Mouse (Mus musculus) intestine, embryonic 15.5 days (tissue): Measurements from ENCODE around the gene Gm12248. TPM values are rescaled to one million over a fixed set of nuclear protein-coding genes. Genes with fewer than 3 reads are reported as not detected.
"Not testable (repeated sequence)": the region's sequence is repeated elsewhere in the genome, so short reads cannot be mapped to it uniquely, and the experiment has no call there.

Source experiments
- ATAC-seq: fragments of 200-750 bp; cut with Nextera tagmentation; 2 replicates; pipeline ENCODE4 v1.8.0; 2017; ENCODE audit warnings: moderate TSS enrichment, moderate library complexity
- H3K27ac ChIP-seq: fragments of 300-500 bp; sonication (generic); 2 replicates; pipeline ENCODE4 v1.5.1; 2015; ENCODE audit warnings: mild to moderate bottlenecking, inconsistent platforms
- H3K27me3 ChIP-seq: fragments of 300-500 bp; sonication (generic); replicated peaks from 2 replicates; pipeline ENCODE4 v1.6.1; 2015; ENCODE audit warnings: inconsistent platforms
- H3K36me3 ChIP-seq: fragments of 300-500 bp; sonication (generic); 2 replicates; pipeline ENCODE4 v1.6.1; 2015; ENCODE audit warnings: inconsistent platforms
- H3K4me1 ChIP-seq: fragments of 300-500 bp; sonication (generic); replicated peaks from 2 replicates; pipeline ENCODE4 v1.6.1; 2015; ENCODE audit warnings: inconsistent platforms
- H3K4me2 ChIP-seq: fragments of 300-500 bp; sonication (generic); replicated peaks from 2 replicates; pipeline ENCODE4 v1.6.1; 2015; ENCODE audit warnings: mild to moderate bottlenecking, inconsistent platforms
- H3K4me3 ChIP-seq: fragments of 300-500 bp; sonication (generic); replicated peaks from 2 replicates; pipeline ENCODE4 v1.5.1; 2015; ENCODE audit warnings: inconsistent platforms
- H3K9ac ChIP-seq: fragments of 300-500 bp; sonication (generic); 2 replicates; pipeline ENCODE4 v1.6.1; 2015; ENCODE audit warnings: inconsistent platforms
- H3K9me3 ChIP-seq: fragments of 300-500 bp; sonication (generic); 2 replicates; pipeline ENCODE4 v1.6.1; 2016; ENCODE audit warnings: inconsistent platforms
- WGBS: fragments of 180-500 bp; shearing (Covaris S2); methylation state at CpG from one replicate; pipeline ENCODE4 v1.1.7; 2015; 5-methylcytosine and 5-hydroxymethylcytosine counted together
- polyA plus RNA-seq: library from polyadenylated mRNA; unstranded; fragments of >200 nt; fragmentation: Nextera tagmentation; extraction: Ambion mirVana; gene quantifications from 2 replicates; pipeline ENCODE4 v1.2.1, GENCODE M21; 2015

Gm12248 gene
- polyA plus RNA-seq, 1 experiment from 2014 or later: not detected

DNA sequence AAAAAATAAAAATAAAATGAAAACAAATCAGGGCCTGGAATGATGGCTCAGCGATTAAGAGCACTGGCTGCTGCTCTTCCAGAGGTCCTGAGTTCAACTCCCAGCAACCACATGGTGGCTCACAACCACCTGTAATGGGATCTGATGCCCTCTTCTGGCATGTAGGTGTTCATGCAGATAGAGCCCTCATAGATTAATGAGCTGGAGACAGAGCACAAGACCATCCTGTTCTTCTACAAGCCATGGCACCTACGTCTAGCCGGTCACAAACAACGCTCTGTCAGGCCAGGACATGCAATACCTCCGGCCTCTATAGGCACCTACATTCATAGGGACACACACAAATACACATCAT, 5.4 kb upstream of the Gm12248 start:
- H3K4me3 ChIP-seq, H3K27ac ChIP-seq, H3K4me1 ChIP-seq, H3K9ac ChIP-seq, H3K36me3 ChIP-seq, ATAC-seq, H3K9me3 ChIP-seq, H3K27me3 ChIP-seq: not testable (repeated sequence)
- peak overlapping the region; percentile 86 for H3K4me2 ChIP-seq
- 68% methylated on average over 5 of the region's 5 CpGs for WGBS

DNA sequence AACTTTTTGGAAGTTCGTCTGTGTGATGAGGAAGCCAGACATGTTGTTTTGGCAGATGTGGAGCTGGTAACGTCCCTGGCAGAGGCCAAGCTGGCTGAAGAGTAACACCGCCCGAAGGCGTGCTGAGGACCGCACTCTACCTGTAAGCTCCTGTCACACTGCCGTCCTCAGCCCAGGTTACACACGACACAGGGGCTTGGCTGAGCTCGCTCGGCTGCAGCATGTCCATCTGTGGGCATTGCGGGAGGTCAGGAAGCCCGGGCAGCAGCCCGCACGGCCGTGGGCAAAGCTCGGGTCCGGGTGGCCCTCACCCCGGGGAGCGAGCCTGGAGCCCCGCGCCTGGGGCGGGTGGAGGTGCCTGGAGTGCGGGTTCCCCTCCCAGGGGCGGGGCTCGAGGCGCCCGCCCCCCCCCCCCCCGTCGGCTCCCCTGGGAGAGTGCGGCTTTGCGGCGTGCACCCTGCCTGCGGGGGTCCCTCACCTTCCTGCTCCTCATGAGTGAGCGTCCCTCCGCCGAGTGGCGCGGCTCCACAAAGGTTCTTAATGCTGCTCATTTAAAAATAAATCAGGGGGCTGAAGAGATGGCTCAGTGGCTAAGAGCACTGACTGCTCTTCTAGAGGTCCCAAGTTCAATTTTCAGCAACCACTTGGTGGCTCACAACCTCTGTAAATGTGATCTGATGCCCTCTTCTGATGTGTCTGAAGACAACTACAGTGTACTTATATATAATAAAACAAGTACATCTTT, 4.9 kb upstream of the Gm12248 start:
- H3K4me1 ChIP-seq: peaks cover 3% of the 10 kb centered on the region
- peak overlapping the region; percentile 39 for H3K4me3 ChIP-seq
- H3K9me3 ChIP-seq: no peaks in the 10 kb centered on the region
- H3K9ac ChIP-seq: peak overlapping the region; percentile 22
- H3K36me3 ChIP-seq: no peaks in the 10 kb centered on the region
- no peaks in the 10 kb centered on the region for H3K27me3 ChIP-seq
- H3K27ac ChIP-seq: no peak overlapping the region
- ATAC-seq: peak; percentile 52
- peak overlapping the region; percentile 86 for H3K4me2 ChIP-seq
- WGBS: 3% methylated on average over 34 of the region's 38 CpGs

GRCm38 (mm10) chr11:58096821-58097620, 4.1 kb upstream of the Gm12248 start:
- ATAC-seq: no peak
- H3K27me3 ChIP-seq: no peaks in the 10 kb centered on the region
- peak overlapping the region; percentile 39 for H3K4me3 ChIP-seq
- H3K36me3 ChIP-seq: no peaks in the 10 kb centered on the region
- peaks cover 8% of the 10 kb centered on the region for H3K4me1 ChIP-seq
- H3K9ac ChIP-seq: no peak overlapping the region
- 57% methylated on average over 20 of the region's 20 CpGs for WGBS
- H3K9me3 ChIP-seq: no peaks in the 10 kb centered on the region
- peak overlapping the region; percentile 86 for H3K4me2 ChIP-seq
- no peak overlapping the region for H3K27ac ChIP-seq

DNA sequence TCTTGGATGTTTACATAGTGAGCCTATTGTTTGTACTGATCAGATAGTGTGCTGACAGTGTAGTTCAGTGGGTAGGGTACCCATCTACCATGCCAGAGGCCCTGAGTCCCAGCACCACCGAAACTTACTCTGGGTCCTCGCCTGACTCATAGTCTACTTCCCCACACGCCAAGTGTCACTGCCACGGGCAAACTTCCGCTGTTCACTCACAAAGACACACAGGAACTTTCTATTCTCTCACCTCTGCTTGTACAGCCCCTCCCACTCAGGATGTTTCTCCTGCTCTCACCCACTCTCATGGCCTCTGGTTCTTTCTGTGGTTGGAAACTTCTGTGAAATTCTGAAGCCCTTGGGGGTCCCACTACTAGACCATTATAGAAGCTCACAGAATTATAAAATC, 3.2 kb upstream of the Gm12248 start:
- peaks cover 8% of the 10 kb centered on the region for H3K4me1 ChIP-seq
- H3K27ac ChIP-seq: no peak overlapping the region
- no peak overlapping the region for H3K9ac ChIP-seq
- no peak overlapping the region for H3K4me3 ChIP-seq
- no peaks in the 10 kb centered on the region for H3K36me3 ChIP-seq
- H3K9me3 ChIP-seq: no peaks in the 10 kb centered on the region
- H3K4me2 ChIP-seq: no peak overlapping the region
- no peak for ATAC-seq
- WGBS: 63% methylated on average over 5 of the region's 5 CpGs
- no peaks in the 10 kb centered on the region for H3K27me3 ChIP-seq

- no peaks in the 10 kb centered on the region for H3K36me3 ChIP-seq
- no peaks in the 10 kb centered on the region for H3K27me3 ChIP-seq
- no peak overlapping the region for H3K9ac ChIP-seq
- H3K27ac ChIP-seq: no peak overlapping the region
- no peak overlapping the region for H3K4me3 ChIP-seq
- peaks cover 8% of the 10 kb centered on the region for H3K4me1 ChIP-seq
- no peaks in the 10 kb centered on the region for H3K9me3 ChIP-seq
- WGBS: 90% methylated on average over 1 of the region's 1 CpGs
- ATAC-seq: no peak
- H3K4me2 ChIP-seq: no peak overlapping the region
These were observed 2.6 kb upstream of the Gm12248 start for GRCm38 (mm10) chr11:58095561-58095960.

DNA sequence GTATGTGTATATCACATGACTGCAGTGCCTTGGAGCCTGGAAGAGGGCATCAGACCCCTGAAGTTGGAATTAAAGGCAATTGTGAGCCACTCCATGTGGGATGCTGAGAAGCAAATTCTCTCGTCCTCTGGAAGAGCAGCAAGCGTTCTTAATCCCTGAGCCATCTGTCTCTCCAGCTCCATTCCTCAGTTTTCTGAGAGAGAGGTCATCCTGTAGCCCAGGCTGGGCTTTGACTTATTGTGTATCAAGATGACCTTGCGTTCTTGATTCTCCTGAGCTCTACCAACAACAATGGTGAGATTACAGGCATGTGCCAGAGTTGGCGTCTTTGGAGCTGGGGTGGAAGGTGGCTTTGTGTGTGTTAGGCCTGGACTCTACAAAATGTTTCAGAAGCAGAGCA, 1.8 kb upstream of the Gm12248 start:
- H3K27ac ChIP-seq: no peak overlapping the region
- WGBS: 87% methylated on average over 4 of the region's 4 CpGs
- peaks cover 8% of the 10 kb centered on the region for H3K4me1 ChIP-seq
- ATAC-seq: no peak
- H3K27me3 ChIP-seq: no peaks in the 10 kb centered on the region
- H3K9me3 ChIP-seq: no peaks in the 10 kb centered on the region
- no peak overlapping the region for H3K4me3 ChIP-seq
- no peaks in the 10 kb centered on the region for H3K36me3 ChIP-seq
- no peak overlapping the region for H3K9ac ChIP-seq
- no peak overlapping the region for H3K4me2 ChIP-seq

DNA sequence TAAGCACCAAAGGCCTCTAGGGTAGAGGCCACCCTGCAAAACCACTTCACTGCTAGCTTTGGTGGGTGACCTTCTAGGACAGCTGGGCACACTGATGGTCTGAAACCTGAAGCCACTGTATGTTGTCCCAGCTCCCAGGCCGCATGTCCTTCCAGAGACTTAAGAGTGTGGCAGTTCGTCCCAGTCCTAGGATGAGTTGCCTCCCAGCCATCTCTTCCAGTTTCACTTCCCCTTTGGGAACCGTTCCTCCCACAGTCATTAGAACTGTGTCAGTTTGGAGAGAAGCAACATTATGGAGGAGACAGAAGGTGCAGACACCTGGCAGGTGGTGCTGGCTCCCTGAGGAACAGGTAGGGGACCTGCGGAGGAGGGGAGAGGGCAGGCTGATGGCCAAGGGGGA, 393 bp downstream of the Gm12248 start:
- 55% methylated on average over 4 of the region's 4 CpGs for WGBS

DNA sequence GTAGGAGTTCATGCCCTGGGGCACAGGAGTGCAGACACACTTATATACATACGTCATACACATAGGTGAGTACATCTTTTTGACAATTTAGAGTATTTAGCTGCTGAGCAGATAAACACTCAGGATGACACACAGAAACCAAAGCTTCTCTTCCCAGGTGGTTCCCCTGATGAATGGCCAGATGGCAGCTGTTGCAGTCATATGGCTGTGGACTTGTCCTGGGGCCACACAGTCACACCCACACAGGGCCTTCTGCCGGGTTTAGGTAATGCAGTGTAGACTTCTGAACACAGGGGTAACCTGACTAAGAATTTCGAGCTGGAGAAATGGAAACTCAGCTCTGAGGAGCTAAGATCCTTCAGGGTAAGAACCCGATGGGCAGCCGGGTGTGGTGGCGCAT, 11.2 kb downstream of the Gm12248 start:
- Histone ChIP-seq H3K27ac (no peak overlapping the region), H3K36me3 (no peaks in the 10 kb centered on the region), H3K27me3 (no peaks in the 10 kb centered on the region), H3K4me1 (no peaks in the 10 kb centered on the region), H3K9ac (no peak overlapping the region), H3K9me3 (no peaks in the 10 kb centered on the region), H3K4me2 (no peak overlapping the region), H3K4me3 (no peak overlapping the region)
- ATAC-seq: no peak
- 88% methylated on average over 6 of the region's 6 CpGs for WGBS

More for the DNA sequence above, 393 bp downstream of the Gm12248 start:
- Histone ChIP-seq H3K4me3 (peak overlapping the region; percentile 11; the same call in 1 of the 2 replicates), H3K27me3 (no peaks in the 10 kb centered on the region), H3K9me3 (no peaks in the 10 kb centered on the region), H3K36me3 (no peaks in the 10 kb centered on the region), H3K9ac (peak overlapping the region; percentile 13; the same call in 1 of the 2 replicates), H3K27ac (no peak overlapping the region), H3K4me2 (peak overlapping the region; percentile 56), H3K4me1 (peaks cover 8% of the 10 kb centered on the region)
- no peak for ATAC-seq

DNA sequence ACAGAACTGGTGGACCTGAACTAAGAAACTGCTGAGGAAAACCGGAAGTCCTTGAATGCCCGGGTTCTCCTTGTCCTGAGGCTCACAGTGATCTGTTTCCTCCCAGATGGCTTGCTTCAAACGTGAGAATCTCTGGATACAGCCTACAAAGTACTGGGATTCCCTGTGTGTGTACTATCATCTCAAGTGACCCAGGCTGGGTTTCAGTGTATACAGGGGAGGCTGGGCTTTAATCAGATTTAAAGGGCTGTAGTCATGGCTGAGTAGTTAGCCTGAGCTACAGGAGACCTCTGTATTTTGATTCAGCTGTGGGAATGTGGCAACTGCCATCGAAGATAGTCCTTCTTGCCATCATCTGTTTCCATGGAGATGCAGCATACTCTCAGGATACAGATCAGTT, 15.7 kb downstream of the Gm12248 start:
- H3K4me1 ChIP-seq: no peaks in the 10 kb centered on the region
- H3K4me2 ChIP-seq: no peak overlapping the region
- 61% methylated on average over 4 of the region's 4 CpGs for WGBS
- ATAC-seq: no peak
- H3K9ac ChIP-seq: no peak overlapping the region
- H3K36me3 ChIP-seq: no peaks in the 10 kb centered on the region
- H3K4me3 ChIP-seq: no peak overlapping the region
- H3K27ac ChIP-seq: no peak overlapping the region
- H3K9me3 ChIP-seq: no peaks in the 10 kb centered on the region
- H3K27me3 ChIP-seq: no peaks in the 10 kb centered on the region

DNA sequence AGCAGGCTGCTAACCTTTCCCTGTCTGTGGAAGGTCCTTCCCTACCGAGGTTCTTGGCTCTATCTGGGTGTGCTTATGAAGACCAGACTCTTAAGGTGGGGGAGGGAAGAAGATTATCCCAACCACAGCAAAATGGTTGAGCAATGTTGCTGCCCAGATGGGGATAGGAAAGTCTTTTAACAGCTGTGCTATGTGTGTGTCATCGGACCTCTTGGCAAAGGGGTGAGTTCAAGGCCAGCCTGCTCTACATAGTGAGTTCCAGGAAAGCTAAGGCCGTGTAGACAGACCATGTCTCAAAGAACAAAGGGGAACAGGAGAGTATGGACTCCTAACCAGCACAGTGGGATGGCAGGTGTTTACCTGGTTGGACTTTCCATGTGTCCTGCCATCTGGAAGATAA, 20.0 kb downstream of the Gm12248 start:
- Histone ChIP-seq H3K27ac (no peak overlapping the region), H3K4me3 (no peak overlapping the region)
- WGBS: 71% methylated on average over 3 of the region's 3 CpGs

GRCm38 (mm10) chr11:58065025-58065424, 27.9 kb downstream of the Gm12248 start:
- Histone ChIP-seq H3K27ac (no peak overlapping the region), H3K9me3 (no peaks in the 10 kb centered on the region), H3K4me3 (no peak overlapping the region), H3K4me1 (peaks cover 18% of the 10 kb centered on the region), H3K9ac (no peak overlapping the region), H3K36me3 (peaks cover 5% of the 10 kb centered on the region), H3K27me3 (no peaks in the 10 kb centered on the region), H3K4me2 (no peak overlapping the region)
- no peak for ATAC-seq
- WGBS: 92% methylated on average over 4 of the region's 4 CpGs

More for the DNA sequence above, 20.0 kb downstream of the Gm12248 start:
- no peaks in the 10 kb centered on the region for H3K36me3 ChIP-seq
- ATAC-seq: no peak
- no peaks in the 10 kb centered on the region for H3K27me3 ChIP-seq
- no peak overlapping the region for H3K9ac ChIP-seq
- H3K9me3 ChIP-seq: no peaks in the 10 kb centered on the region
- H3K4me2 ChIP-seq: no peak overlapping the region
- H3K4me1 ChIP-seq: peaks cover 7% of the 10 kb centered on the region

DNA sequence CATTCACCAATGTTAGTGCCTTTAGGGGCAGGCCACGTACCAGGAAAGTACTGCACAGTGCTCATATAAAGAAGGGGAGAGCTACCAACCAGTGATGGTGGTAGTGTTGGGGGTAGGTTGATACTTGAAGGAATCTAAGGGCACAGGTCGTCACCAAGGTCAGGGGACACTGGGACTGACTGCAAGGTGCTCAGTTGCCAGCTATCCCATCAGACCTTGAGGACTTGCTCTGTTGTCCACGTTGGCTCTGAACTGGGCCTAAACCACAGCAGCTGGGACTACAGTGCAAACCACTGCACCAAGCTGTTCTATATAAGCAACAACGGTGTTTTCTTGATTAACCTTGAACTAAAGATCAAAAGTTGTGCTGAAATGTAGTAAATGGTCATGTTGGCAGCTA, 30.3 kb downstream of the Gm12248 start:
- ATAC-seq: no peak
- H3K36me3 ChIP-seq: peaks cover 21% of the 10 kb centered on the region
- no peak overlapping the region for H3K27ac ChIP-seq
- H3K9me3 ChIP-seq: no peaks in the 10 kb centered on the region
- no peak overlapping the region for H3K9ac ChIP-seq
- H3K27me3 ChIP-seq: no peaks in the 10 kb centered on the region
- WGBS: 88% methylated on average over 4 of the region's 4 CpGs
- peaks cover 7% of the 10 kb centered on the region for H3K4me1 ChIP-seq
- no peak overlapping the region for H3K4me2 ChIP-seq
- H3K4me3 ChIP-seq: no peak overlapping the region

GRCm38 (mm10) chr11:58061218-58061617, 31.7 kb downstream of the Gm12248 start:
- not testable (repeated sequence) for H3K4me3 ChIP-seq, ATAC-seq, H3K4me1 ChIP-seq, H3K9ac ChIP-seq, H3K27me3 ChIP-seq, H3K4me2 ChIP-seq, H3K27ac ChIP-seq, H3K9me3 ChIP-seq
- peaks cover 21% of the 10 kb centered on the region for H3K36me3 ChIP-seq
- 93% methylated on average over 4 of the region's 4 CpGs for WGBS
